Mouse (Mus musculus) liver, embryonic 15.5 days (tissue): ENCODE measurements around the gene Gm13279. TPM values are rescaled to one million over a fixed set of nuclear protein-coding genes. Genes with fewer than 3 reads are reported as not detected.
"Not testable (repeated sequence)": the region's sequence is repeated elsewhere in the genome, so short reads cannot be mapped to it uniquely, and the experiment has no call there.

Experiments
- ATAC-seq: fragments of 200-750 bp; cut with Nextera tagmentation; 2 replicates; pipeline ENCODE4 v1.8.0; 2017; ENCODE audit warnings: moderate number of reproducible peaks, mild to moderate bottlenecking, moderate library complexity; ENCODE audit not compliant: insufficient read depth
- H3K27ac ChIP-seq: fragments of 300-500 bp; sonication (generic); replicated peaks from 2 replicates; pipeline ENCODE4 v1.5.1; 2015; ENCODE audit warnings: mild to moderate bottlenecking, inconsistent platforms
- H3K27me3 ChIP-seq: fragments of 300-500 bp; sonication (generic); 2 replicates; pipeline ENCODE4 v1.6.1; 2015; ENCODE audit warnings: mild to moderate bottlenecking, inconsistent platforms
- H3K36me3 ChIP-seq: fragments of 300-500 bp; sonication (generic); replicated peaks from 2 replicates; pipeline ENCODE4 v1.6.1; 2015; ENCODE audit warnings: moderate library complexity, mild to moderate bottlenecking, inconsistent platforms
- H3K4me1 ChIP-seq: fragments of 300-500 bp; sonication (generic); replicated peaks from 2 replicates; pipeline ENCODE4 v1.6.1; 2015; ENCODE audit warnings: inconsistent platforms
- H3K4me2 ChIP-seq: fragments of 300-500 bp; sonication (generic); 2 replicates; pipeline ENCODE4 v1.6.1; 2015; ENCODE audit warnings: moderate library complexity, mild to moderate bottlenecking, inconsistent platforms
- H3K4me3 ChIP-seq: fragments of 300-500 bp; sonication (generic); replicated peaks from 2 replicates; pipeline ENCODE4 v1.5.1; 2015; ENCODE audit warnings: mild to moderate bottlenecking, inconsistent platforms
- H3K9ac ChIP-seq: fragments of 300-500 bp; sonication (generic); 2 replicates; pipeline ENCODE4 v1.6.1; 2015; ENCODE audit warnings: moderate library complexity, mild to moderate bottlenecking, inconsistent platforms
- H3K9me3 ChIP-seq: fragments of 300-500 bp; sonication (generic); replicated peaks from 2 replicates; pipeline ENCODE4 v1.6.1; 2016; ENCODE audit warnings: inconsistent platforms
- WGBS: fragments of 180-500 bp; shearing (Covaris S2); methylation state at CpG from one replicate; pipeline ENCODE4 v1.1.7; 2015; ENCODE audit warnings: mixed read lengths; ENCODE audit not compliant: insufficient replicate concordance; 5-methylcytosine and 5-hydroxymethylcytosine counted together
- polyA plus RNA-seq: library from polyadenylated mRNA; unstranded; fragments of >200 nt; fragmentation: Nextera tagmentation; extraction: Ambion mirVana; gene quantifications from 2 replicates; pipeline ENCODE4 v1.2.1, GENCODE M21; 2015

The Gm13279 gene
- polyA plus RNA-seq, 1 experiment from 2014 or later = not detected

GRCm38 (mm10) chr4:88802954-88803353 is 5.8 kb downstream of the Gm13279 start, which contains the start of gene Gm13287:
Gm13287 (plus strand) TSS chr4:88803254.
- not testable (repeated sequence) for H3K36me3 ChIP-seq, H3K27ac ChIP-seq, H3K4me1 ChIP-seq, H3K27me3 ChIP-seq, H3K4me3 ChIP-seq, ATAC-seq, H3K9me3 ChIP-seq, H3K9ac ChIP-seq
- no CpG with 5 or more reads among the region's 29 CpGs for WGBS
- peak within 1 kb of the TSS; percentile 40; the same call in 1 of the 2 replicates for H3K4me2 ChIP-seq

- H3K4me2 ChIP-seq = peak within 1 kb of the TSS; percentile 49
- not testable (repeated sequence) for ATAC-seq
Observed at GRCm38 (mm10) chr4:88805231-88805630, 8.0 kb downstream of the Gm13279 start, which contains the start of gene Gm13288. Gm13288 (plus strand) TSS chr4:88805531.

GRCm38 (mm10) chr4:88805761-88806160 is 8.6 kb downstream of the Gm13279 start:
- peak overlapping the region; percentile 49 for H3K4me2 ChIP-seq
- not testable (repeated sequence) for H3K27me3 ChIP-seq, H3K27ac ChIP-seq, H3K9me3 ChIP-seq, ATAC-seq, H3K9ac ChIP-seq, H3K4me1 ChIP-seq, H3K36me3 ChIP-seq
- WGBS = 0% methylated on average over 9 of the region's 34 CpGs
- 0 out of 2 replicates have a peak overlapping the region, but pooled peaks have one; percentile 24 for H3K4me3 ChIP-seq

More at GRCm38 (mm10) chr4:88805231-88805630, 8.0 kb downstream of the Gm13279 start, which contains the start of gene Gm13288:
- H3K36me3 ChIP-seq, H3K9ac ChIP-seq, H3K9me3 ChIP-seq, H3K27ac ChIP-seq, H3K4me1 ChIP-seq, H3K27me3 ChIP-seq: not testable (repeated sequence)
- no CpG with 5 or more reads among the region's 8 CpGs for WGBS
- 0 out of 2 replicates have a peak within 1 kb of the TSS, but pooled peaks have one; percentile 24 for H3K4me3 ChIP-seq

GRCm38 (mm10) chr4:88815928-88816327 is 18.7 kb downstream of the Gm13279 start, which contains the start of gene Ifna7:
Ifna7 (plus strand) TSS chr4:88816228.
- ATAC-seq = no peak
- no peaks in the 10 kb centered on the region for H3K9me3 ChIP-seq
- 35% methylated on average over 3 of the region's 3 CpGs for WGBS
- no peaks in the 10 kb centered on the region for H3K36me3 ChIP-seq
- no peaks in the 10 kb centered on the region; the same call in 1 of the 2 replicates for H3K27me3 ChIP-seq
- no peak within 1 kb of the TSS for H3K4me3 ChIP-seq
- no peak within 1 kb of the TSS for H3K4me2 ChIP-seq
- no peak within 1 kb of the TSS for H3K27ac ChIP-seq
- H3K9ac ChIP-seq = no peak within 1 kb of the TSS
- no peaks in the 10 kb centered on the region for H3K4me1 ChIP-seq

- no peaks in the 10 kb centered on the region for H3K36me3 ChIP-seq
- no peak within 1 kb of the TSS for H3K27ac ChIP-seq
- H3K4me1 ChIP-seq = no peaks in the 10 kb centered on the region
- H3K9ac ChIP-seq = no peak within 1 kb of the TSS
- no peaks in the 10 kb centered on the region; the same call in 1 of the 2 replicates for H3K27me3 ChIP-seq
- H3K9me3 ChIP-seq = no peaks in the 10 kb centered on the region
- 64% methylated on average over 1 of the region's 1 CpGs for WGBS
- ATAC-seq = no peak
- H3K4me3 ChIP-seq = no peak within 1 kb of the TSS
- H3K4me2 ChIP-seq = no peak within 1 kb of the TSS
Observed at GRCm38 (mm10) chr4:88819659-88820058, 22.5 kb downstream of the Gm13279 start, which contains the start of gene Ifna11. Ifna11 (plus strand) TSS chr4:88819959.

GRCm38 (mm10) chr4:88822995-88823394 is 25.8 kb downstream of the Gm13279 start:
- H3K9ac ChIP-seq = no peak overlapping the region
- no peaks in the 10 kb centered on the region for H3K36me3 ChIP-seq
- 19% methylated on average over 4 of the region's 4 CpGs for WGBS
- H3K27me3 ChIP-seq = no peaks in the 10 kb centered on the region
- H3K4me3 ChIP-seq = no peak overlapping the region
- no peaks in the 10 kb centered on the region for H3K4me1 ChIP-seq
- ATAC-seq = no peak
- no peaks in the 10 kb centered on the region for H3K9me3 ChIP-seq
- no peak overlapping the region for H3K4me2 ChIP-seq
- no peak overlapping the region for H3K27ac ChIP-seq

- H3K4me1 ChIP-seq, H3K4me3 ChIP-seq, H3K9me3 ChIP-seq, H3K27me3 ChIP-seq, H3K4me2 ChIP-seq, H3K27ac ChIP-seq, ATAC-seq, H3K36me3 ChIP-seq, H3K9ac ChIP-seq: not testable (repeated sequence)
Observed at GRCm38 (mm10) chr4:88827116-88827515, 29.9 kb downstream of the Gm13279 start, which contains the start of gene Ifna6. Ifna6 (plus strand) TSS chr4:88827416.

- no peak overlapping the region for H3K27ac ChIP-seq
- no peaks in the 10 kb centered on the region for H3K4me1 ChIP-seq
- H3K4me3 ChIP-seq = no peak overlapping the region
- ATAC-seq = no peak
- no peaks in the 10 kb centered on the region for H3K36me3 ChIP-seq
- H3K9ac ChIP-seq = no peak overlapping the region
- WGBS = 11% methylated on average over 4 of the region's 4 CpGs
- no peaks in the 10 kb centered on the region for H3K9me3 ChIP-seq
- H3K27me3 ChIP-seq = no peaks in the 10 kb centered on the region
- no peak overlapping the region for H3K4me2 ChIP-seq
Observed at GRCm38 (mm10) chr4:88830523-88830922, 33.3 kb downstream of the Gm13279 start.

GRCm38 (mm10) chr4:88835225-88835624 is 38.0 kb downstream of the Gm13279 start, which contains the start of gene Ifna5:
Ifna5 (plus strand) TSS chr4:88835525.
- not testable (repeated sequence) for H3K36me3 ChIP-seq, H3K27me3 ChIP-seq, H3K4me2 ChIP-seq, H3K27ac ChIP-seq, H3K4me1 ChIP-seq, ATAC-seq, H3K9me3 ChIP-seq, H3K4me3 ChIP-seq, H3K9ac ChIP-seq
- 57% methylated on average over 1 of the region's 1 CpGs for WGBS

- Histone ChIP-seq H3K27me3 (no peaks in the 10 kb centered on the region), H3K9me3 (no peaks in the 10 kb centered on the region), H3K36me3 (no peaks in the 10 kb centered on the region), H3K4me1 (no peaks in the 10 kb centered on the region), H3K27ac (no peak overlapping the region), H3K9ac (no peak overlapping the region), H3K4me3 (no peak overlapping the region), H3K4me2 (no peak overlapping the region)
- WGBS = 31% methylated on average over 3 of the region's 3 CpGs
- ATAC-seq = no peak
Observed at GRCm38 (mm10) chr4:88838828-88839227, 41.6 kb downstream of the Gm13279 start.

- H3K27ac ChIP-seq = no peak overlapping the region
- WGBS = 44% methylated on average over 3 of the region's 3 CpGs
- no peaks in the 10 kb centered on the region for H3K9me3 ChIP-seq
- H3K4me2 ChIP-seq = no peak overlapping the region
- H3K27me3 ChIP-seq = no peaks in the 10 kb centered on the region
- no peaks in the 10 kb centered on the region for H3K36me3 ChIP-seq
- H3K4me1 ChIP-seq = no peaks in the 10 kb centered on the region
- H3K9ac ChIP-seq = no peak overlapping the region
- no peak for ATAC-seq
- no peak overlapping the region for H3K4me3 ChIP-seq
Observed at GRCm38 (mm10) chr4:88840058-88840457, 42.9 kb downstream of the Gm13279 start.

- no peak within 1 kb of the TSS for H3K27ac ChIP-seq
- H3K9me3 ChIP-seq = no peaks in the 10 kb centered on the region
- H3K36me3 ChIP-seq = no peaks in the 10 kb centered on the region
- ATAC-seq = no peak
- H3K4me3 ChIP-seq = no peak within 1 kb of the TSS
- no peak within 1 kb of the TSS for H3K4me2 ChIP-seq
- no peak within 1 kb of the TSS for H3K9ac ChIP-seq
- no peaks in the 10 kb centered on the region for H3K4me1 ChIP-seq
- H3K27me3 ChIP-seq = no peaks in the 10 kb centered on the region
- 25% methylated on average over 2 of the region's 2 CpGs for WGBS
Observed at GRCm38 (mm10) chr4:88841438-88841911, 44.3 kb downstream of the Gm13279 start, which contains the start of gene Ifna4. Ifna4 (plus strand) TSS chr4:88841861.
